Mouse (Mus musculus) bone marrow macrophage, adult 2 months (primary cell): Measurements from ENCODE around the gene Gm49425. TPM values are rescaled to one million over a fixed set of nuclear protein-coding genes. Genes with fewer than 3 reads are reported as not detected.
"Not testable (repeated sequence)": the region's sequence is repeated elsewhere in the genome, so short reads cannot be mapped to it uniquely, and the experiment has no call there.

Source experiments
- H3K27ac ChIP-seq: 2 replicates; pipeline ENCODE4 v1.5.1; 2012; ENCODE audit warnings: low read depth, low read length; ENCODE audit not compliant: insufficient read depth
- H3K4me1 ChIP-seq: 2 replicates; pipeline ENCODE4 v1.6.1; 2012; ENCODE audit warnings: low read length; ENCODE audit not compliant: control insufficient read depth, insufficient read depth
- H3K4me3 ChIP-seq: 2 replicates; pipeline ENCODE4 v1.5.1; 2012; ENCODE audit warnings: mild to moderate bottlenecking, low read length, moderate library complexity; ENCODE audit not compliant: insufficient read depth
- CTCF ChIP-seq: IDR thresholded peaks from 2 replicates; pipeline ENCODE4 v1.5.1; 2012; ENCODE audit warnings: low read depth, mild to moderate bottlenecking, low read length, moderate library complexity
- POLR2A ChIP-seq: IDR thresholded peaks from 2 replicates; pipeline ENCODE4 v1.6.1; 2012; ENCODE audit warnings: mild to moderate bottlenecking, low read depth, low read length, borderline replicate concordance
- polyA plus RNA-seq: library from polyadenylated mRNA; stranded (reverse); fragments of >200 nt; gene quantifications from 2 replicates; pipeline ENCODE4 v1.2.4, GENCODE M21; 2012; ENCODE audit not compliant: missing spikeins, insufficient read depth, insufficient read length

Gene Gm49425
- not detected in 2 replicates for polyA plus RNA-seq

DNA sequence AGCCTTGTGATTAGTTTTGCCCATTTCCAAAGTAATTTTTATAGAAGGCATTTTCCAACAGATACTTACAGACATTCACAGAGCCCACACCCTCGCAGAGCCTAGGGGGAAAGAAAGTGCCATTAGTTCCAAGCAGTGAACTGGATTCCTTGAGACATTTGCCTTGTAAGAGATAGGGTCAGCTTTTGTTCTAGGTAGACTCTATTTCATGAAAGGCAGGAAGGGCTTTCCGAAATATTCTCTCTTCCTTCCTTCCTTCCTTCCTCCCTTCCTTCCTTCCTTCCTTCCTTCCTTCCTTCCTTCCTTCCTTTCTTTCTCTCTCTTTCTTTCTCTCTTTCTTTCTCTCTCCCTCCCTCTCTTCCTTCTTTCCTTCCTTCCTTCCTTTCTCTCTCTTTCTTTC, at the start of gene Gm49425:
Gene Gm49425 (minus strand): TSS at position 101 of the 400 bp plus-strand sequence.
- H3K4me1 ChIP-seq, H3K27ac ChIP-seq, H3K4me3 ChIP-seq: not testable (repeated sequence)

DNA sequence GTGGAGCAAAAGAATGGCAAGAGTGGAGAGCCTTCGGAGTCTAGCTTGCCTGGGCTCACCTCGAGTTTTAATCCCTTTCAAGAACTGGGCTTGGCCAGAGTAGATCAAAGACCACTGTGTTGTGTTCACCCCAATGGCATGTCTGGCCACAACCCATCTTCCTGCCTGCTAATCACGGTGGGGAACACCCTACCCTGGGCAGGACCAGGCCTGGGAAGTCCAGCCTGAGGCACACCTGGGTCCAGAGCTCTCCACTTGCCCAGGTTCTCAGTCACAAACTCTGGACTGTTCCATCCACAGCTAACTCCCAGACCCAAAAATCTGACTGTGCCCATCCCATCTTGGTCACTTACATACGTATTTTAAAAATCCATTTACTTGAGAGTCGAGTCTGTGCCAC, 45.8 kb upstream of the Gm49425 start, which contains the start of gene Krt90:
Gene Krt90 (minus strand): TSS at position 101 of the 400 bp plus-strand sequence.
- TF ChIP-seq CTCF (no peak), POLR2A (no peak)
- no peaks in the 10 kb centered on the region for H3K4me1 ChIP-seq
- H3K4me3 ChIP-seq, result no peak within 1 kb of the TSS
- H3K27ac ChIP-seq, result no peak within 1 kb of the TSS

DNA sequence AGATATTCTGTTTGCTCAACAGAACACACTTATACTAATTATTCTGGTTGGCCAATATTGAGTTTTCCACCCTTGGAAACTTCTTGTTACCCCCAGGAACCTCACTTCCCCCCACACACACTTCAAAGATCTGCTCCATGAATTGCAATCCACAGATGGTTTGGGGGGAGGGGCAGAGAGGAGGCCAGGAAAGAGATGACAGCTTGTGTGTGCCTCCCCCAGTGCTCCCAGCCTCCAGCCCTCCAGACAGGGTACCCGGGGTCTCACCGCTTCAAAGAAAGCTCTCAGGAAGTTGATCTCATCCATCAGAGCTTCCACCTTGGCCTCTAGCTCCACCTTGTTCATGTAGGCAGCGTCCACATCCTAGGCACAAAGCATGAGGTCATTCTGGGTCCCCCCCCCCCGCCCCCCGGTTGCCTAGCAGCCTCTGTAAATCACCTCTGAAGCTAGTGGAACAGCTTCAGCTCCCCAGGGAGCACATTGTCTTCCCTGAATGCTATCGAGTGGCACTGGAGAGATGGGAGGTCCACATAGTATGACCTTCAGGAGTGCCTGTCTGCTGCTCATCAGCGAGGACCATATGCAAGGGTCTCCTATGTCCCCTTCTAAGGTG, 41.1 kb upstream of the Gm49425 start:
- Histone ChIP-seq H3K4me3 (no peak overlapping the region), H3K4me1 (no peaks in the 10 kb centered on the region), H3K27ac (no peak overlapping the region)
- TF ChIP-seq POLR2A, result no peak
- no peak for TF ChIP-seq CTCF

DNA sequence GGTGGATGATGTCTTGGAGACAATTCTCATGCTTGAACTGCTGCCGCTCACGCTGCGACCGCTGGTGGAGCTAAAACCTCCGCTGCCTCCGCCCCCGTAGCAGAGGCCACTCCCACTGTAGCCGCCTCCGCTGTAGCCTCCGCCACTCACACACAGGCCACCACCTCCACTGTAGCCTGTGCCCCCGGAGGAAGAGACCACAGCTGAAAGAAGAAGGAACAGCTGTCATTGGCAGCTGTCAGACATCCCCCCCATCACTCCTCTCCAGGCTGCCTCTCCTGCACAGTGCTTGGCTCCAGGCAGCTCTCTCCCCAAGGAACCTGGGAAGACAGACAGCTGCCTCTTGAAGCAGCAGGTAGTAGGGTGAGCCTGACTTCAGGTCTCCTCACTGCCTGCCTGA, 36.1 kb upstream of the Gm49425 start:
- H3K4me3 ChIP-seq, result no peak overlapping the region
- no peak overlapping the region for H3K27ac ChIP-seq
- no peaks in the 10 kb centered on the region for H3K4me1 ChIP-seq
- TF ChIP-seq CTCF (no peak), POLR2A (no peak)

DNA sequence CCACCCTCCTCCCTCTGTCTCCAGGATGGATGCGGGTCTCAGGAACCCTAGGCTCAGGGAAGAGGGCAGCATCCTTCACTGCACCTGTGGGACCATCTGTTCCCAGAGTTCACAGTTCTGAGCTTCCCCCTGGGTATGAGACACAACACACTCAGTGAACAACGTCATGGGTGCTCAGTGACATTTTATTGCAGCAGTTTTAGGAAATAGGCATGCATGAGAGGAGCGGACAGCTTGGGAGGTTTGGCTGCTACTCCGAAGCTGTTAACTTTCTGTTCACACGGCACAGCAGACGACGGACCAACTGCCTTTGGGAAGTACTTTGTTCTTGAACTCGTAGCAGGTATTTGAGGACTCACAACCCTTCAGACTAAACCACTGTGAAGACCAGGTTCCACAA, 35.1 kb upstream of the Gm49425 start:
- H3K4me1 ChIP-seq, result no peaks in the 10 kb centered on the region

DNA sequence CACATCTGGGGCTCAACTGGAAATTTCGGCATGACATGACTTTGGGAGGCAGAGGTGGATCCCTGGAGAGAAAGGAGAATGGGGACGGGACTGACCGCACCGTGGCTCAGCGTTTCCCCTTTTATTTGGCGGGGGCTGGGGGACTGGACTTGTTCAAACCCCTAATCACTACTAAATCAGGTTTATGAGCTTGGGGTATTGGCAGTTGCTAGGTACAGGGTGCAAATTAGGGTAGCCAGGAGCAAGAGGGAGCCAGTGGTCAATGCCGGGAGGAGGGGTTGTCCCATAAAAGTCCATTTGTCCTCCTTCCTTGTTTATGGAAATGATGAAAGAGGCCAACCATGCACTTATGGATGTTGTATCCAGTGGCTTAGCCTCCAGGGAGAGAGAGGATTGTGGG, 33.5 kb upstream of the Gm49425 start, which contains the start of gene Krt82:
Gene Krt82 (minus strand): TSS at position 101 of the 400 bp plus-strand sequence.
- Histone ChIP-seq H3K27ac (no peak within 1 kb of the TSS), H3K4me3 (no peak within 1 kb of the TSS), H3K4me1 (no peaks in the 10 kb centered on the region)
- TF ChIP-seq POLR2A (no peak), CTCF (no peak)

More for the DNA sequence above, 35.1 kb upstream of the Gm49425 start:
- no peak overlapping the region for H3K4me3 ChIP-seq
- TF ChIP-seq POLR2A, result no peak
- no peak for TF ChIP-seq CTCF
- H3K27ac ChIP-seq, result no peak overlapping the region

DNA sequence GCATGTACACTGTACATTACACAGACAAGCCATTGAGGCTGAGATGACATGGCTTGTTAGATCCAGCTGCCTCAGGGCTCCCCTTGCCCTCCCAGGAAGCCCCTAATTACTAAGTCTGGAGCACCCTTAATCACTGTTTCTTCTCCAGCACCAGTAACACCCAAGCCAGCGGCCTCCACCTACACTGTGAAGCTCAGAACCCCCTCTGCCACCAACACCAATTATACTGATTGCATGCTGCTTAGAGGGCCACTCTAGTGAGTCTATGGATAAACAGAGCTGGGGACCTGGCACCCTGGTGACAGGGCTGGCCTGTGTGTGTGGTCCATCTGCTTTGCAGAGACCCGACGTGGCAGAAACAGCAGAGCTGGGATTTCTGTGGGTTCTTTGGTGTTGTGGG, 27.4 kb upstream of the Gm49425 start:
- Histone ChIP-seq H3K27ac (no peak overlapping the region), H3K4me1 (no peaks in the 10 kb centered on the region), H3K4me3 (no peak overlapping the region)
- TF ChIP-seq CTCF (no peak), POLR2A (no peak)

DNA sequence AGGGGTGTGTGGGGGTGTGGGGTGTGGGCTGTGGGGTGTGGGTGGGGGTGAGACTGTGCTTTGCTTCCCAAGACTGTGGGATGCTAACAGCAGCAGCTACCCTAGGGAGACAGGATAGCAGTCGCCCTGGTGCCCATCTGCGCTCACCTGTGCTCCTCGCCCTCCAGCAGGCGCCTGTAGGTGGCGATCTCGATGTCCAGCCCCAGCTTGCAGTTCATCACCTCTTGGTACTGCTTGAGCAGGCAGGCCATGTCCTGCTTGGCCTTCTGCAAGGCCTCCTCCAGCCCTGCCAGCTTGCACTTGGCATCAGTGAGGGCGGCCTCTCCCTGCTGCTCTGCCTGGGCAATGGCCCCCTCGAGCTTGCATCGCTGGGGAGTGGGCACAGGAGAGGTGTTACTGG, 25.5 kb upstream of the Gm49425 start:
- Histone ChIP-seq H3K27ac (no peak overlapping the region), H3K4me1 (no peaks in the 10 kb centered on the region), H3K4me3 (no peak overlapping the region)
- TF ChIP-seq POLR2A (no peak), CTCF (no peak)

DNA sequence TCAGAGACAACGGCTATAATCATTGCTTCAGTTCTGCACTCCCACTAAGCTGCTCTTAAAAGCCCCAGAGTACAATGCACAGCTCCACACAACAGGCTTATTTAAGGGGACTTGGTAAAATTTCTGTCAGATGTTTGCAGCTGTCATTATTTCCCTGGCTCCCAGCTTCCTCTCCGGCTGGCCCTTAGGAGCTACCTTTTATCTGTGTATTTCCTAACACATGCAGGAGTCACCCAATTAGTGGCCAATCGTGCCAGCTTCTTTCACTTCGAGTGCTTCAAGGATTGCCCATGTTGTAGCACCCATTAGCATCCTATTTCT, 21.5 kb upstream of the Gm49425 start:
- H3K27ac ChIP-seq, result no peak overlapping the region
- H3K4me1 ChIP-seq, result no peaks in the 10 kb centered on the region
- H3K4me3 ChIP-seq, result no peak overlapping the region
- no peak for TF ChIP-seq POLR2A
- peak; percentile 27; the same call in 1 of the 2 replicates for TF ChIP-seq CTCF

DNA sequence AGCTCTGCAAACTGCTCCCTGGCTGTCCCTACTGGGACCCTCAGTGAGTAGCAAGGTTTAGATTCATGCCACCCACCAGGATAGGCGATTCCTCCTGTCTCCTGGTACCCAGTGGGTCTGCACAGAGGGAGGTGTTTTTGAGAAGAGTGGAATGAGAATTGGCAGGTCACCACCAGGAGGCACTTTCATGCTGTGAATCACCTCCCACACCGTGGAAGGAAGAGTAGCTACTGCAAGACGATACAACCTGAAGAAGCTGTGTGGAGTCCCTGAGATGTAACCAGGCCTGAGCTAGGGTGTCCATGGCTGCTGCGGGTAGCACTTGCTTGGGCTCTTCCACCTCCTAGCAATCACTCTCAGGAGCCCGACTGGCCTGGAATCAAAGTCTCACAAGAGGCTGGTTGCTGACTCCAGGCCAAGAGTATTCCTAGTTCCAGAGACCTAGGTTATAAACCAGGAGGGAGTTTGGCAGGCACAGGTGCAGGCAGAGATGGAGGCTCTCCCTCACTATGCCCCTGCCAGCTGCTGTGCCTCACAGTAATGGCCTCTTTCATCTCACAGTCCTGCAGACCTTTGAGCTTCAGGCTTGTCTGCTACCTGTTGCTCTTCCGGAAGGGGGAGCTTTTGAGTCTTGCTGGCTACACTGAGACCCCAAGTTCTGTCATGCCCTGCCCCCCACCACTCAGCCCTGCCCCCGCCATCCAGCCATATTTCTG, 21.0 kb upstream of the Gm49425 start:
- Histone ChIP-seq H3K4me1 (no peaks in the 10 kb centered on the region), H3K27ac (no peak overlapping the region), H3K4me3 (no peak overlapping the region)
- TF ChIP-seq CTCF, result no peak; the same call in 1 of the 2 replicates
- TF ChIP-seq POLR2A, result no peak
